In the genomic region with DNA sequence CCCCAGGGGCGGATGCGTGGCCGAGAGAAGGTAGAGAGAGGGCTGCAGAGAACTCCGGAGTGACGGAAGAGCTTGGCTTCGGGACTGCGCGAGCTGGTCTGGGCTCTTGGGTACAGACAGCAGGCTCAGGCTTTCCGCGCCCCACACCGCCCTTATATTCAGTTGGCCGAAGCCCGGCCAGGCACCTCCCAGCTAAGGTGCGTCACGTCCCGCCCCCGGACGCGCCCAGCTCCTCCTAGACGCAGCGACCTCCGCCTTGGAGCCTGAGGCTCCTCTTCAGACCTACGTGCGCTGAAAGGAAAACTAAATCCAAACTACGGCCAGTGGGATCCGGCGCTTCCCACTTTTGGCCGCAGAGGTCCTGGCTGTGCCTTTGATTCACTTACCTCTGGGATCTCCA, we compare ENCODE assay signal across 8 mouse cellular contexts. TPM values are rescaled to one million over a fixed set of nuclear protein-coding genes. Genes with fewer than 3 reads are reported as not detected.
DNase-seq lines count a peak whose midpoint lies in the region; ATAC-seq lines count a peak whose summit lies in the region.

A gene (minus strand): TSS at position 127 of the 400 bp plus-strand sequence.

- peaks cover 27% of the 10 kb centered on the region for H3K27me3 ChIP-seq in hindbrain, embryonic 15.5 days

- H3K27ac ChIP-seq in hindbrain, embryonic 15.5 days (replicated peaks), result no peak within 1 kb of the TSS

- peaks cover 11% of the 10 kb centered on the region; the same call in 1 of the 2 replicates for H3K36me3 ChIP-seq in hindbrain, embryonic 15.5 days

- peak; percentile 59; the same call in 1 of the 2 replicates for ATAC-seq in hindbrain, embryonic 15.5 days (ENCODE audit: low FRiP score, low read depth)
- peak; percentile 84 for ATAC-seq in megakaryocyte progenitor cell, adult 5-6 weeks (replicated peaks; ENCODE audit: poor library complexity)

- under 1% methylated on average over 28 of the region's 28 CpGs for WGBS in hindbrain, embryonic 15.5 days

- H3K4me3 ChIP-seq in hindbrain, embryonic 15.5 days, result peak within 1 kb of the TSS; percentile 41

- intact Hi-C loops in left cerebral cortex, postnatal 14 days (cut with DNase I), result loop anchor here (1.0 to 10.0 kb wide), 4 partner anchors 62 to 450 kb away; a partner anchor contains a TSS

- H3K4me1 ChIP-seq in hindbrain, embryonic 15.5 days (replicated peaks), result peaks cover 24% of the 10 kb centered on the region

- peak within 1 kb of the TSS; percentile 96 for H3K4me2 ChIP-seq in hindbrain, embryonic 15.5 days

- H3K9me3 ChIP-seq in hindbrain, embryonic 15.5 days, result no peaks in the 10 kb centered on the region

- peak; percentile 60 for DNase-seq in WW6 (ENCODE audit: low read depth, low spot score)
- peak; percentile 87 to 92 for DNase-seq in cerebellum, postnatal 25 days
- DNase-seq in gastrocnemius, adult 18-20 months (ENCODE audit: low spot score), result peak; percentile 77
- peak; percentile 43 to 60 for DNase-seq in left cerebral cortex, postnatal 14 days (ENCODE audit: low spot score in 2 of 2)
- peak; percentile 70 for DNase-seq in right cerebral cortex, postnatal 25 days
- DNase-seq in urinary bladder, postnatal 36 days (ENCODE audit: low spot score in 2 of 2), result peak; percentile 85 to 90

- peak within 1 kb of the TSS; percentile 40 for H3K9ac ChIP-seq in hindbrain, embryonic 15.5 days

RNA-seq across cellular contexts. Expression of the gene that starts here (rescaled TPM):
- 1 to 10 TPM; 1.9 to 5.2 TPM for total RNA-seq in gastrocnemius, adult 18-20 months (2021)
- polyA plus RNA-seq in hindbrain, embryonic 15.5 days (2015; fragmentation: Nextera tagmentation; extraction: Ambion mirVana), result 0.83 and 1.2 TPM in 2 replicates
- total RNA-seq in left cerebral cortex, postnatal 14 days (2021), result 1 to 10 TPM; 6.5 to 6.6 TPM
- total RNA-seq in megakaryocyte progenitor cell, adult 5-6 weeks (2015), result 0.72 and 1.4 TPM in 2 replicates
- total RNA-seq in megakaryocyte progenitor cell, adult 5-6 weeks (2017), result 0.10 TPM in 1 of 2 replicates, not detected in the other
